Mouse (Mus musculus) retina, embryonic 14.5 days (tissue): ENCODE measurements at regions not wholly inside any gene's neighbourhood (a gene's known extent, or its start where the extent isn't known, plus 50 kb on each side); places are given as distances from the start of the nearest gene placed in this dataset.

Source experiments
- DNase-seq: peaks from one replicate; pipeline ENCODE4 v3.0.0-alpha.2; 2015; ENCODE audit warnings: low spot score

DNA sequence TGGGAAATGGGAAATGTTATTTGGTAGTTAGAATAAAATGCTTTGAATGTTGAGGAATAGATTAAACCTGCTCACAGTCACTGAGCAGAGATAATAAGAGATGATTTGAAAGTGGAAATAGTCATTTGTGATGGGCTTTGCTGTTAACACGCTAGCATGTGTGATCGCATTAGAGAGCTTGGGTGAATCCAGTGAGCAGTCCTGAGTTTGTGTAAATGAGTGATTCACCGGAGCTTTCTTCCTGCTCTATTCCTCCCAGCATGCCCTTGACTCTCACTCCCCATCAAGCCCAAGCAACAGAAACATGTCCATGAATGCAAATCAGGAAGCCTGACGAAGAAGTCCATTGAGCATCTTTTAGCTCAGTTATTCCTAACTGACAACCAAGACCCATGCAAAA, 541.9 kb upstream of the Lrrc4c start:
- DNase-seq, result peak; percentile 8
